Mouse (Mus musculus) limb, embryonic 15.5 days (tissue): ENCODE measurements around the gene Trim28. TPM values are rescaled to one million over a fixed set of nuclear protein-coding genes. Genes with fewer than 3 reads are reported as not detected.
"Not testable (repeated sequence)": the region's sequence is repeated elsewhere in the genome, so short reads cannot be mapped to it uniquely, and the experiment has no call there.

Experiments used
- ATAC-seq: fragments of 200-750 bp; cut with Nextera tagmentation; 2 replicates; pipeline ENCODE4 v1.8.0; 2017; ENCODE audit warnings: low read depth, moderate TSS enrichment; ENCODE audit not compliant: insufficient number of reproducible peaks, low FRiP score, low TSS enrichment
- H3K27ac ChIP-seq: fragments of 300-500 bp; sonication (generic); 2 replicates; pipeline ENCODE4 v1.5.1; 2015; ENCODE audit warnings: moderate library complexity, mild to moderate bottlenecking, inconsistent platforms
- H3K27me3 ChIP-seq: fragments of 300-500 bp; sonication (generic); 2 replicates; pipeline ENCODE4 v1.6.1; 2015; ENCODE audit warnings: inconsistent platforms
- H3K36me3 ChIP-seq: fragments of 300-500 bp; sonication (generic); 2 replicates; pipeline ENCODE4 v1.6.1; 2015; ENCODE audit warnings: inconsistent platforms
- H3K4me1 ChIP-seq: fragments of 300-500 bp; sonication (generic); 2 replicates; pipeline ENCODE4 v1.6.1; 2015; ENCODE audit warnings: inconsistent platforms
- H3K4me2 ChIP-seq: fragments of 300-500 bp; sonication (generic); 2 replicates; pipeline ENCODE4 v1.6.1; 2015; ENCODE audit warnings: mild to moderate bottlenecking, inconsistent platforms
- H3K4me3 ChIP-seq: fragments of 300-500 bp; sonication (generic); 2 replicates; pipeline ENCODE4 v1.5.1; 2015; ENCODE audit warnings: mild to moderate bottlenecking, inconsistent platforms
- H3K9ac ChIP-seq: fragments of 300-500 bp; sonication (generic); 2 replicates; pipeline ENCODE4 v1.6.1; 2015; ENCODE audit warnings: inconsistent platforms
- H3K9me3 ChIP-seq: fragments of 300-500 bp; sonication (generic); 2 replicates; pipeline ENCODE4 v1.6.1; 2016; ENCODE audit warnings: inconsistent platforms
- WGBS: fragments of 180-500 bp; shearing (Covaris S2); methylation state at CpG from one replicate; pipeline ENCODE4 v1.1.7; 2015; 5-methylcytosine and 5-hydroxymethylcytosine counted together
- polyA plus RNA-seq: library from polyadenylated mRNA; unstranded; fragments of >200 nt; fragmentation: Nextera tagmentation; extraction: Ambion mirVana; gene quantifications from 2 replicates; pipeline ENCODE4 v1.2.1, GENCODE M21; 2015

Trim28 gene
- polyA plus RNA-seq, 1 experiment from 2014 or later: 243 TPM

- ATAC-seq: no peak
- WGBS: 2% methylated on average over 15 of the region's 15 CpGs
- Histone ChIP-seq H3K27ac (0 out of 2 replicates have a peak overlapping the region, but pooled peaks have one; percentile 61), H3K27me3 (no peaks in the 10 kb centered on the region), H3K4me2 (peak overlapping the region; percentile 78), H3K9me3 (no peaks in the 10 kb centered on the region), H3K36me3 (no peaks in the 10 kb centered on the region), H3K9ac (peak overlapping the region; percentile 55), H3K4me1 (peaks cover 5% of the 10 kb centered on the region; the same call in 1 of the 2 replicates), H3K4me3 (peak overlapping the region; percentile 62)
These were observed 55.0 kb downstream of the Trim28 start for GRCm38 (mm10) chr7:13053961-13054286.

GRCm38 (mm10) chr7:13054287-13055010, 55.5 kb downstream of the Trim28 start, which contains the start of gene Mzf1:
Mzf1 (minus strand) TSS chr7:13054764.
- H3K27ac ChIP-seq: peak within 1 kb of the TSS; percentile 86
- no peaks in the 10 kb centered on the region for H3K9me3 ChIP-seq
- ATAC-seq: peak; percentile 94
- H3K27me3 ChIP-seq: no peaks in the 10 kb centered on the region
- H3K4me1 ChIP-seq: peaks cover 5% of the 10 kb centered on the region; the same call in 1 of the 2 replicates
- peak within 1 kb of the TSS; percentile 62 for H3K4me3 ChIP-seq
- no peaks in the 10 kb centered on the region for H3K36me3 ChIP-seq
- H3K4me2 ChIP-seq: peak within 1 kb of the TSS; percentile 78
- WGBS: under 1% methylated on average over 41 of the region's 41 CpGs
- H3K9ac ChIP-seq: peak within 1 kb of the TSS; percentile 55

- no peak for ATAC-seq
- H3K4me2 ChIP-seq: no peak overlapping the region
- H3K9me3 ChIP-seq: no peaks in the 10 kb centered on the region
- no peak overlapping the region for H3K27ac ChIP-seq
- H3K27me3 ChIP-seq: no peaks in the 10 kb centered on the region
- no peak overlapping the region for H3K9ac ChIP-seq
- H3K36me3 ChIP-seq: no peaks in the 10 kb centered on the region
- H3K4me3 ChIP-seq: no peak overlapping the region
- peaks cover 5% of the 10 kb centered on the region; the same call in 1 of the 2 replicates for H3K4me1 ChIP-seq
- 57% methylated on average over 8 of the region's 8 CpGs for WGBS
These were observed 58.2 kb downstream of the Trim28 start for GRCm38 (mm10) chr7:13056913-13057700.

GRCm38 (mm10) chr7:13059536-13059935, 60.6 kb downstream of the Trim28 start:
- H3K9ac ChIP-seq: no peak overlapping the region
- no peak for ATAC-seq
- WGBS: 89% methylated on average over 9 of the region's 9 CpGs
- no peak overlapping the region for H3K27ac ChIP-seq
- H3K36me3 ChIP-seq: no peaks in the 10 kb centered on the region
- H3K4me2 ChIP-seq: no peak overlapping the region
- H3K27me3 ChIP-seq: no peaks in the 10 kb centered on the region
- H3K9me3 ChIP-seq: no peaks in the 10 kb centered on the region
- no peaks in the 10 kb centered on the region for H3K4me1 ChIP-seq
- H3K4me3 ChIP-seq: no peak overlapping the region

- H3K4me2 ChIP-seq, H3K4me3 ChIP-seq, H3K27ac ChIP-seq, H3K27me3 ChIP-seq, H3K9me3 ChIP-seq, H3K4me1 ChIP-seq, H3K36me3 ChIP-seq, H3K9ac ChIP-seq, ATAC-seq: not testable (repeated sequence)
- 53% methylated on average over 2 of the region's 2 CpGs for WGBS
These were observed 64.5 kb downstream of the Trim28 start for GRCm38 (mm10) chr7:13063399-13063798.

- Histone ChIP-seq H3K4me1 (no peaks in the 10 kb centered on the region), H3K4me3 (no peak overlapping the region), H3K4me2 (no peak overlapping the region), H3K9me3 (no peaks in the 10 kb centered on the region), H3K27me3 (no peaks in the 10 kb centered on the region), H3K27ac (no peak overlapping the region), H3K9ac (no peak overlapping the region), H3K36me3 (no peaks in the 10 kb centered on the region)
- WGBS: 61% methylated on average over 5 of the region's 5 CpGs
- no peak for ATAC-seq
These were observed 73.4 kb downstream of the Trim28 start for GRCm38 (mm10) chr7:13072293-13072692.

Other genes starting within 250 kb of the Trim28 start
- 9.0 and 10.0 TPM in 2 replicates for gene Zscan18, start 195.5 kb upstream of the Trim28 start, polyA plus RNA-seq
- gene Zfp329, start 180.3 kb upstream of the Trim28 start, polyA plus RNA-seq: 11.5 and 14.6 TPM in 2 replicates
- gene Zfp110, start 164.4 kb upstream of the Trim28 start, polyA plus RNA-seq: 40.7 and 41.2 TPM in 2 replicates
- 4.5 and 4.9 TPM in 2 replicates for gene Zfp128, start 117.9 kb upstream of the Trim28 start, polyA plus RNA-seq
- 17.3 and 17.7 TPM in 2 replicates for gene Zscan22, start 101.3 kb upstream of the Trim28 start, polyA plus RNA-seq
- 887 and 1,056 TPM in 2 replicates for gene Rps5, start 76.8 kb upstream of the Trim28 start, polyA plus RNA-seq
- gene Rnf225, start 71.7 kb upstream of the Trim28 start, polyA plus RNA-seq: 1.9 and 3.0 TPM in 2 replicates
- 13.3 and 13.5 TPM in 2 replicates for gene Zfp324, start 33.3 kb upstream of the Trim28 start, polyA plus RNA-seq
- gene Zfp446, start 21.3 kb upstream of the Trim28 start, polyA plus RNA-seq: 7.4 and 7.8 TPM in 2 replicates
- gene Slc27a5, start 922 bp upstream of the Trim28 start, polyA plus RNA-seq: 0.07 and 0.20 TPM in 2 replicates
- 23.7 and 25.2 TPM in 2 replicates for gene Zbtb45, start 10.9 kb downstream of the Trim28 start, polyA plus RNA-seq
- gene Chmp2a, start 35.7 kb downstream of the Trim28 start, polyA plus RNA-seq: 179 and 185 TPM in 2 replicates
- gene Ube2m, start 39.2 kb downstream of the Trim28 start, polyA plus RNA-seq: 102 and 104 TPM in 2 replicates
- gene Mzf1, start 55.6 kb downstream of the Trim28 start, polyA plus RNA-seq: 2.5 and 3.7 TPM in 2 replicates
- gene Vmn1r85, start 96.1 kb downstream of the Trim28 start, polyA plus RNA-seq: 0.04 TPM in 1 of 2 replicates, not detected in the other
- gene Vmn1r86, start 120.8 kb downstream of the Trim28 start, polyA plus RNA-seq: not detected in 2 replicates
- not detected in 2 replicates for gene Vmn1r87, start 141.0 kb downstream of the Trim28 start, polyA plus RNA-seq
- gene Vmn1r88, start 160.5 kb downstream of the Trim28 start, polyA plus RNA-seq: not detected in 2 replicates
- not detected in 2 replicates for gene Vmn1r89, start 213.9 kb downstream of the Trim28 start, polyA plus RNA-seq